Mouse (Mus musculus): Measurements from ENCODE around the gene Dtd1. TPM values are rescaled to one million over a fixed set of nuclear protein-coding genes. Genes with fewer than 3 reads are reported as not detected.

Gene Dtd1
- polyA plus RNA-seq (2015; fragmentation: Nextera tagmentation; extraction: Ambion mirVana) = 34.3 and 38.6 TPM in 2 replicates

DNA sequence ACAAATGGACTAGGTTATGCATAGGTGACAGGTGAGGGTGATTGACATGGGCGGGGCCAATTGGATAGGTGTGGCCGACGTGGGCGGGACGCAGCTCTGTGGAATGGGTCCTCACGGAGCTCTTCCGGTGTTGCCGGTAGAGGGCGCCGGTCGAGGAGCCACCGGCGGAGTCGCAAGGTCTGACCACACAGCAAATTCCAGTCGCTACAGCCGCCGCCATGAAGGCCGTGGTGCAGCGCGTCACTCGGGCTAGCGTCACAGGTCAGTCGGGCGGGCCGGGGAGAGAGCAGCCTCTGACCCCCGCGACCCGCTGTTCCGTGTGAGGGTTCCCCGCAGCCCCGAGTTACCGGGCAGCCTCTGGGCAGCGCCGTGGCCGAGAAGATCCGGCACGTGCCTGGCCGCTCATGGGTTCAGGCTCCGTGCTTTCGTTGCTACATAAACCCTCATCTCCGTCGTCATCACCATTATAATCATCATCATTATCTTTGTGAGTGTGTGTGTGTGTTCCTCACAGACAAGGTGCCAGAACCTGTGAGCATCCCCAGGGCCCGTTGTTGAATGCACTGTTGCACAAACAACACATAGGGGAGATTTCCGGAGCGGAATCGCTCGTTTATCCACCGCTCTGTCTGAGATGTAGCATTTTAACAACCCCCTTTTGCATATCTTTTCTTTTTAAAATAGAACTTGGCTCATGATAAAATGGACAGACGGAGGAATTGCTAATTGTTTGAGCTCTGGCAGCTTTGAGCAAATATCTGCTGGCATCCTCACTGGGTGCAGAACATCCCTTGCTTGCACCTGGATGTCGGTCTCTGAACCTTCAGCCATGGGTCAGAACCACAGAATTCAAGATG lies at the start of gene Dtd1:
Gene Dtd1, plus strand, starts transcription at position 67 of the 857 bp plus-strand sequence.

DNA sequence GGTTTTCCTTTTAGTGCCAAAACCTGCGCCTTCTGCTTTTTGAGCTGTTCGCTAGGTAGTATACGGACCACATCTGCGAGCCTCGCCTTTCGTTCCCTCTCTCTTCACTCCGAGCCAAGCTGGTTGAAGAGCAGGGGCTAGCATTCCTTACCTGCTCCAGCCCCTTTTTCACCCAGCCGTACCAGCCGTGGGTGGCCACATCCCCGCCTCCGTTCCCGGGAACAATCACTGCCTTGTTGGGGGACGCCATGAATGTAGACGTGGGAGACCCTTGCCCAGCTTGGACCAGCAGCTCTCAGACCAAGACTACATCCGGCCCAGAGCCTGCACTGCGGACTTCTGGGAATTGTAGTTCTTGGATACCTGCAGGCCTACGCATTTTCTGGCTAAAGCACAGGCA lies 49.2 kb upstream of the Dtd1 start, which contains the start of gene Rbbp9:
Gene Rbbp9, minus strand, starts transcription at position 341 of the 400 bp plus-strand sequence.

DNA sequence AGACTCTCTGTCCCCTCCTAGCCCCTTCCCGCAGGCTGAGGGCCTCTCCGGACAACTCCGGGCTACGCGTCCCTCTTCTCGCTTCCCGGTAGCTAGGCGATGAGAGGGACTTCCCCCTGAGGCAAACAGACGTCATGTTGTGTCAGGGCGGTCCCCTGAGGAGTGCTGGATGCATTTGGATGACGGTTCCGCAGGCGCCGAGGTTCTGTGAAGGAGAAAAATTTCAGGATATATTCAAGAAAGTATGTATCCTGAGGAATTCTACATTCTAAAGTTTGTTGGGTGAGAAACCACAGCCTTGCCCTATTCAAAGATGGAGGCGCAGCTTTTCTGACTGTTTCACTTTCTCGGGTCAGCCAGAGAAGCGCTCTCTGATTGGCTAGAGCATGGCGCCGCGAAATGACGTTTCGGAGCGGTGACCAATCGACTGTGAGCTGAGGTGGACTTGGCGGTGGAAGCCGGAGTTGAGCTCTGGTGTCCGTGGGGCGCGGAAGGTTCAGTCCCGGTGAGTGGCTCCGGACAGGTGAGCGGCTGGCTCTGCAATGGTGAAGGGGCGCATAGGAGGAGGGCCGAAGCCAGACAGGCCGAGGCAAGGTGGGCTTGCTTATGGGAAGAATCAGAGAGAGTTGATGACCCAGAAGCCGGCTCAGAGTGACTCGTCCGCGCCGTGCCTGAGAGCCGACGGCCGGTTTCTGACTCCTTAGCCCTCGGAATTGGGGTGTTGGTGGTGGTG lies 43.7 kb upstream of the Dtd1 start, which contains the start of gene Sec23b:
Gene Sec23b, plus strand, starts transcription at position 410 of the 733 bp plus-strand sequence.

DNA sequence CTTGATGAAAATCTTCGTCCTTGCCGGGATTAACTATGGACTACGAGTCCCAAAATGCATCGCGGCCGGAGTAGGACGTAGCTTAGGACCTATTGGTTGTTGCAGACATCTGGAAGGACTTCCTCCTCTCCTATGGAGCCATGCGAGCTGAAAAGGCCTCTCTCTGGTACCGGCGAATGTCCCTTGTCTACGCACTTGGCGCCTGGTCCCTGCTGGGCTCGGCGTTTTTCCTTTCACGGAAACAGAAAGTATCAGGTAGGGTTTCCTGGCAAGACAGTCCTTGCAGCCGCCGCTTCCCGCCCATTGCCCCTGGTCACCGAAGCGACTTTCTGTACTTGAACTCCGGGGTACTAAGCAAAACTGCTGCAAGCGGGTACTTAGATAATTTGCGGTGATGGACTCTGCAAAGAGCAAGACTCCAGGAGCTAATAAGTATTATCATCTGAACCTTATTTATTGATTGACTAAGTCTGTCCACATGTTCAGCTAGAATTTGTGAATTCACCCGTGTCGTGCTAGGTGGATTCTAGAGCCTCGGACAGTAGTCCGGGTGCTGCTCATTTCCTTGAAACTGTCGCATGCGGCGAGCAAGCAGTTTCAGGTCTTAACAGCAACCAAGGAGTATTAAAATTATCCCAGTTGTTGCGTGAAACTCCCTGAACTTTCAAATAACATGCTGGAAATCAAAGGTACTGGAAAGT lies 5.6 kb upstream of the Dtd1 start, which contains the start of gene Smim26:
Gene Smim26, plus strand, starts transcription at position 104 of the 701 bp plus-strand sequence.

Other genes with a start within 250 kb of the Dtd1 start
- 19.0 and 21.0 TPM in 2 replicates for gene Kat14, start 230.9 kb upstream of the Dtd1 start, polyA plus RNA-seq (2015; fragmentation: Nextera tagmentation; extraction: Ambion mirVana)
- 2.4 and 2.5 TPM in 2 replicates for gene Pet117, start 230.9 kb upstream of the Dtd1 start, polyA plus RNA-seq (2015; fragmentation: Nextera tagmentation; extraction: Ambion mirVana)
- 0.07 and 0.42 TPM in 2 replicates for gene Dzank1, start 72.5 kb upstream of the Dtd1 start, polyA plus RNA-seq (2015; fragmentation: Nextera tagmentation; extraction: Ambion mirVana)
- 10.1 and 12.9 TPM in 2 replicates for gene Polr3f, start 72.2 kb upstream of the Dtd1 start, polyA plus RNA-seq (2015; fragmentation: Nextera tagmentation; extraction: Ambion mirVana)
- 10.0 and 15.4 TPM in 2 replicates for gene Rbbp9, start 49.0 kb upstream of the Dtd1 start, polyA plus RNA-seq (2015; fragmentation: Nextera tagmentation; extraction: Ambion mirVana)
- 42.5 and 46.7 TPM in 2 replicates for gene Sec23b, start 43.7 kb upstream of the Dtd1 start, polyA plus RNA-seq (2015; fragmentation: Nextera tagmentation; extraction: Ambion mirVana)
- 35.4 and 39.8 TPM in 2 replicates for gene Smim26, start 5.8 kb upstream of the Dtd1 start, polyA plus RNA-seq (2015; fragmentation: Nextera tagmentation; extraction: Ambion mirVana)
- gene Scp2d1, start 223.8 kb downstream of the Dtd1 start, polyA plus RNA-seq (2015; fragmentation: Nextera tagmentation; extraction: Ambion mirVana) = not detected in 2 replicates

All from spleen, postnatal 0 days (tissue).